Mouse (Mus musculus): ENCODE measurements at regions not wholly inside any gene's neighbourhood (a gene's known extent, or its start where the extent isn't known, plus 50 kb on each side); places are given as distances from the start of the nearest gene placed in this dataset.
"Not testable (repeated sequence)": the region's sequence is repeated elsewhere in the genome, so short reads cannot be mapped to it uniquely, and the experiment has no call there.

GRCm38 (mm10) chrX:82249456-82249855, 699.2 kb upstream of the Dmd start:
- DNase-seq, result not testable (repeated sequence)

GRCm38 (mm10) chrX:82282376-82282775, 666.3 kb upstream of the Dmd start:
- not testable (repeated sequence) for DNase-seq

- DNase-seq, result peak; percentile 9
Observed at GRCm38 (mm10) chrX:82310764-82311492, 637.7 kb upstream of the Dmd start.
